Mouse (Mus musculus) myocyte (in vitro differentiated cells): ENCODE results near the gene Fam98a.
A peak's percentile ranks its signal among the peaks of the same experiment; 100 is the strongest.

Source experiments
- CEBPB ChIP-seq: IDR thresholded peaks from 2 replicates; pipeline ENCODE4 v1.6.1; 2011; ENCODE audit warnings: mild to moderate bottlenecking, moderate library complexity; ENCODE audit not compliant: poor library complexity, insufficient read depth, severe bottlenecking
- E2F4 ChIP-seq: IDR thresholded peaks from one replicate; pipeline ENCODE4 v1.6.1; 2011; ENCODE audit warnings: mild to moderate bottlenecking, control low read depth, moderate library complexity; ENCODE audit not compliant: insufficient read depth
- MAX ChIP-seq: IDR thresholded peaks from one replicate; pipeline ENCODE4 v1.6.1; 2011; ENCODE audit warnings: low read depth, mild to moderate bottlenecking, control low read depth
- POLR2A ChIP-seq: IDR thresholded peaks from one replicate; pipeline ENCODE4 v1.6.1; 2011; ENCODE audit warnings: low read depth, mild to moderate bottlenecking, control low read depth, moderate library complexity; ENCODE audit not compliant: insufficient read length
- POLR2AphosphoS2 ChIP-seq: IDR thresholded peaks from one replicate; pipeline ENCODE4 v1.6.1; 2011; ENCODE audit warnings: low read depth, control low read depth; ENCODE audit not compliant: insufficient read length
- REST ChIP-seq: IDR thresholded peaks from one replicate; pipeline ENCODE4 v1.6.1; 2011; ENCODE audit warnings: mild to moderate bottlenecking, control low read depth, moderate library complexity; ENCODE audit not compliant: insufficient read depth, insufficient read length
- USF1 ChIP-seq: IDR thresholded peaks from one replicate; pipeline ENCODE4 v1.6.1; 2011; ENCODE audit warnings: low read depth, mild to moderate bottlenecking, control low read depth, moderate library complexity

DNA sequence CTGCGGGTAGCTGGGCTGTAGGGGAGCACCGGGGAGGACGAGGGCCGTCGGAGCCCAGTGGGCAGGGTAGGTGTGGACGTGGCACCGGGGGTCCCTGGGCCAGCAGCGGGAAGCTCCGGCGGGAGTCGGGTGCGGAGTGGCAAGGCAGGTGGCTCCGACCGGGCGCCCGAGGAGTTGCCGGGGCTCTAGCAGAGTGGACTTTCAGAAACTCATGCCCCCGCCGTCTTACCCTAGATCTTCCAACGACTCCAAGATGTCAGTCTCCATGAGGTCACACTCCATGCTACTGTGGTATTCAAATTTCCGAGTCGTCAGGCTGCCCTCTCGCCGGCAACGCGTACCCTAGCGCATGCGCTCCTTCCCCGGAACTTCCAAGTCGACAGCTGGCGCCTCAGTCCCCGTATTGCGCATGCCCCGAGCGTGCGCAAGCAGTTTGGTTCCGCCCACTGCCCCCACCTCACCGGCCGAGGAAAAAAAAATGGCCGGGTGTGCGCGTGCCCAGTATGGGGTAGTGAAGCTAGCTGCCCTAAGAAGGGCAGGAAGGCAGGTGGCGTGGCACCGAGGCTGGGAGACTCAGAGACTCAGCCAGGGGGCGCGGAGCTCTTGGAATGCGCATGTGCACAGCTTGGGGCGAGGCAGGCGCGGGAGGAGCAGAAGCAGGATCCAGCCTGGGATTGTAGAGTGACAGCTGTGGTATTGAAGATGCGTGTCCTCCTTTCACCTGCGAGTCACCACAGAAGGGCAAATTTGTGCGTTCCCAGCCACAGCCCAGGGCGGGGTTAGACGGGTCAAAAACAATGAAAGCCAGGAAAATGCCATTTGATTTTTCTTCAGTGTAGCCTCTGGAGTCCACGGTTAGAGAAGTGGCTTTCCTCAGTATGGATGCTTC lies at the start of gene Fam98a:
- TF ChIP-seq POLR2A (peak; percentile 80), REST (no peak), E2F4 (no peak), MAX (no peak), POLR2AphosphoS2 (peak; percentile 88), USF1 (peak; percentile 4), CEBPB (no peak)
